Mouse (Mus musculus) adrenal gland, postnatal 25 days (tissue): Measurements from ENCODE around the gene Myh11. TPM values are rescaled to one million over a fixed set of nuclear protein-coding genes. Genes with fewer than 3 reads are reported as not detected.

Experiments
- DNase-seq: peaks from one replicate; pipeline ENCODE4 v3.0.0; 2021; ENCODE audit warnings: mixed read lengths
- total RNA-seq: library from RNA; stranded (reverse); gene quantifications from 2 replicates; pipeline ENCODE4 v1.2.3, GENCODE M21; 2021

Myh11 gene
- total RNA-seq, 1 experiment from 2014 or later, result 4.1 TPM

DNA sequence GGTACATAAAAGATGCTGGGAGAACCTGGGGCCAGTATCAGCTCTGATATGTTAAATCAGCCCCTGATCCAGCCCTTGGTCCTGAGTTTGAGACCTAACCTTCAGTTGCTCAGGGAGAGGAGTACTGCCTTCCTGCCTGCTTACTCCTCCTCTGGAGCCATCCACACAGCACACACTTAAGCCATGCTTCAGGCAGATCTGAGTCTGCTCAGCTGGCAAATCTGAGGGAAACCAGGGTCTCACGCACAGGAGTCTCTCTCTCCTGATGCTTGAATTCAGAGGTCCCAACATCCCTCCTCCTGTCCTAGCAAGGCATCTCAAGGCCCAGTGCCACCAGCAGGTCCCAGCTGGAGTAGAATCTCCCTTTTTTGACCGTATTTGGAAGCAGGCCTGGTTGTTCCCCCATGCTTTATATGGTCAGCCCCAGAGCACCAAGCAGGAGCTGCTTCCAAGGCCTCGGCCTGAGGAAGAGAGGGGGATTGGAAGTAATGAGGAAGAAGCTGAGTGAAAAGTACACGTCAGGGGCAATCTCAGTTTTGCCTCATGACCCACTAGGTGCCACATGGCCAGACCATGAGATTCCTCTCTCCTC, 18.7 kb downstream of the Myh11 start:
- no peak for DNase-seq

DNA sequence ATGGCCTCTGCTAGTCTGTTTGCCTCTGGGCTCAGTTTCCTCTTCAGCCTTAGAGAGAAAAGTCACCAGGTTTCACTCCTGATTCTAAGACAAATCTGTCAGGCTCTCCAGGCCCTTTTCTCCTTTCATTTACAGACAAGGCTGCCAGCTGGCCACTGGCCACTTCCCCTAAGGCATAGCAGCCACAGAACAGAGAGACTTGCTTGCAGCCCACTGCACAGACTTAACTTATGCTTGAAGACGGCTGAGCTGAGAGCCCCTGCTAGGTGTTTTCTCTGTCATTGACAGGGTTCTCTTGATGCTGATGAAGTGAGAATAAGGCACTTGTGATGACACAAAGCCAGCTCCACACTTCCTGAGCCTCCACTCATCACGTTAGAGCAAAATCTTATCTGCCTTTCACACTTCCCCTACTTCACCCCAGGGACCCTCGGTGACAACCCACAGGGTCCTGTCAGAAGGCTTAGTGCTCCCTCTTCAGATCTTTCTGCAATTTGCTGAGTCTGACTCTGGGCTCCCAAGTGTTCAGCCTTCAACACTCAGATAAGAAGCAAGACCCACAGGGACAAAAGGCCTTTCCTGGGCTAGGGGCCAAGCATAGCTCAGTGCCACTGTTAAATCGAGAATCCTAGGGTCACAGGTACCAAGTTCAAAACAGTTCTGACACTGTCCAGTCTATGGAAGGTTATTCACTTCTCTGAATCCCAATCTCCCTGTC, 25.8 kb downstream of the Myh11 start:
- DNase-seq, result peak; percentile 11

DNA sequence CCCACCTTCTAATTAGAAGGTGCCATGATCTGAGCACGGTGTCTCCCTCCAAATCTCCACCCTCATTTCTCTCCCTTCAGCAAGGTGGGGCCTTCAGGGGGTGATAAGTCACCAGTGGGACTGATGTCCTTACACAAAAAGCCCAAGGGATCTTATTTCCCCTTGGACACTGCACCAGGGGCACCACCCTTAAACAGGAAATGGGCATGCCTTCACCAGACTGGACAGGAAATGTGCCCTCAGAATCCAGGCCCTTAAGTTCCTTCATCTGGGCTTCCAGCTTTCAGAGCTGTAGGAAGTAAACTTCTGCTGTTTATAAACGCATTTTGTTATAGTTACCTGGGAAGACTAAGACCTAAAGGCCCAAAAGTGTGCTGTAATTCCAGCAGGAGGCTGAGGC, 26.7 kb downstream of the Myh11 start:
- no peak for DNase-seq

DNA sequence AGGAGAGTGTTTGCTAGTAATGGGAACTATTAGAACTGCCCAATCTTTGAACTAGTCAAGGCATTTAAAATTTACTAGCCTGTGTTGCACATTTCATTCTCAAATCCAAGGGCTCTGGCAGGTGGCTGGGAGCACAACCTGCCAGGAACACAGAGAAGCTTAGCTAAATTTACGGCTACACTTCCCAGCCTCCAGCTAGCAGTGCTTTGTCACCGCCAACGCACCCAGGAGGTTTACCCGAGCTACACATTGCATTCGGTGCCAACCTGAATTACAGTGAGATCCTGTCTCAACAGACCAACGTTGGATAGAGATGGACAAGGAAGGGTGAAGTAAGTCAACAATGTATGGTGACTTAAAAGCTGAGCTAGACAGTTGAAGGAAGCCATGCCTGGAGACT, 27.9 kb downstream of the Myh11 start:
- no peak for DNase-seq

DNA sequence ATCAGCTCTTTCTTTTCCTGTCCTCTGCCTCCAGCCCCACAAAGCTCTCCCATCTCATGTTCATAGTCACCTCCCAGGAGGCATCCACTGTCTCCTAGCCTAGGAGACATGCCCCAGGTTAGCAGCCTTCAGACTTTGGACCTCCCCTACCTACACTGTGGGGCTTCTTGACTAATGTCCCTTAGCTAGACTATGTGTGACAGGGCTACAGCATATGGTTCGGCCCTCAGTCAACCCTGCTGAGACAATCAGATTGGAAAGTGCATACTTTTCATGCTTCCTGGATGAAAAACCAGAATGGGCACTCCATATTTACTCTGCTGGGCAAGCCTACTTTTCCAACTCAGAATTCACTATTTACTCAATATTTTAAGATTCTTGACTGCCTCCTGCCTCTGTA, 28.8 kb downstream of the Myh11 start:
- no peak for DNase-seq

DNA sequence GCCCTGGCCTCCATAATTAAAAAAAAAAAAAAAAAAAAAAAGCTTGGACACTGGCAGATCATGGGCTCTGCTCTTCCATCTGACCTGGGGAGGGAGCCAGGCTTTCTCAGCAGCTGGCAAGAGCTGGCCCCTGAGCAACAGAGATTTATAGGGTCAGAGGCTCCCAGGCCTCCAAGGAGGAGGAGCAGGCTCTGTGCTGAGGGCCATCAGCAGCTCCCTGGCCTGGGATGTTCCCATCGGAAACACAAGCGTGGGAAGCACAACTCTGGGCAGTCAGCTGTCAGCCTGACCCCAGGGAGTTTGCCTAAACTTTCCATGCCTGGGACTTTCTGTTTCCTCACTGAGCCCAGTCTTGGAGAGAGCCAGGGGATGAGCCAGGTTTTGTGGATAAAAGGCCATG, 32.3 kb downstream of the Myh11 start:
- DNase-seq, result peak; percentile 38

DNA sequence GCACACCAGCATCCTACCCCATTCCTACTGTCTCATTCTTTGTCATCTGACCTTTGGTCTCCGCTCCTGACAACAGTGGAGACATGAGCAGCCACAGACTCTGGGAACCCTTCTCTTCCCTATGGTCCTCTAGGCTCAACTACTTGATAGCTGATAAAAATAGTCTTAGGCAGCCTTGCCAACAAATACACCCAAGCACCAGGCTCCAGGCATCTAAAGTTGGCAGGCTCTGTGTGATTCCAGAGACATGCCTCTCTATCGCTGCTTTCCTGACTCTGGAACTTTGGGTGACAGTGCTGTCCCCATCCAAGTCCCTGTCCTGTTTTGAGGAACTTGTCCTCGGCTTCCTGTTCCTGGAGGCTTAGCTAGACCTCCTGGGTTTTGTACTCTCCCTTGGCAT, 37.6 kb downstream of the Myh11 start:
- no peak for DNase-seq

DNA sequence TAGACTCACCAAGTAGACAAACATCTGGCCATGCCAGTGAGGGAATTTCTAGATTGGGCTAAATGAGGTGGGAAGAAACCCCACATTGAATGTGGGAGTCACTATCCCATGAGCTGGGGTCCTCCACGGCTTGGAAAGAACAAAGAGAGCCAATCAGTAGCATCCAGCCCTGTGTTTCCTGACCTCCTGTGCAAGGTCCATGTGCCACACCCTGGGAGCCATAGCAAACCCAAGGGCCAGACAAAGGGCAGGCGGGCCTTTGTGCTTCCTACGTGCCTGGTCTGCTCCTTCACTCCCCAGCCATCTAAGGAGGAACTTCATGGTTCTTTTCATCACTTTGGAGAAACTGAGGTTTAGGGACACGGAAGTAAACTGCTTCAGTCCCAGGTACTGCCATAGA, 38.3 kb downstream of the Myh11 start:
- DNase-seq, result no peak

DNA sequence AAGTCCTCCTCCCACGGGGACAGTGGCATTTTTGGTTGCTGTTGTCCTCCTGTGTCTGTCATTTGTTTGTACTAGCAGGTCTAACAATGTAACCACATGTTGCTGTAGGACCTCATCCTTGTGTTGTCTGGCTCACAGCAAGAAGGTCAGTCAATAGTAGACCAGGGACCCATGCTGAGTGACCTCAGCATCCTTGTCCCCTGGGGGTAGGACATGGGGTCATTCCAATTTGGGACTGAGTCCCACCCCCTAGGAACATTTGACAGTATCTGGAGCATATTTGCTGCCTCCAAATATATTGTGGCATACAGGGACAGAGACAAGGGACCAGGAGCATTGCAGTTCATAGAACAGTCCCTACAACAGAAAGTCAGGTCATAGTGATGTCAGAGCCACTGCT, 41.3 kb downstream of the Myh11 start:
- DNase-seq, result no peak

DNA sequence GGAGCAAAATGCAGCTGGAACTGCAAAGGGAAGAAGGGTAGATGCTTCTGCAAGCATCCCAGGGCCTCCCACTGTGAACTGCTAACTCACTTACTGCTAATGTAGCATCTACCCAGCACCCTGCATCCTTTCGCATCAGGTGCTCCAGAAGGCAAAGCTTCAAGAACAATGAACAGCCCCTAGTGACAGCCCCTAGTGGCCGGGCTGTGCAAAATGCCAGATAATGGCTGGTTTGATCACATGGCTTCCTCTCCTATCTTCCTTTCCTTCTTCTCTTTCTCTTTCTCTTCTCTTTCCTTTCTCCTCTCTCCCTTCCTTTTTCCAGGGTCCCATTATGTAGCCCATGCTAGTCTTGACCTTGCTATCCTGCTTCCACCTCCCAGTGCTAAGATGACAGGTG, 48.6 kb downstream of the Myh11 start:
- no peak for DNase-seq

DNA sequence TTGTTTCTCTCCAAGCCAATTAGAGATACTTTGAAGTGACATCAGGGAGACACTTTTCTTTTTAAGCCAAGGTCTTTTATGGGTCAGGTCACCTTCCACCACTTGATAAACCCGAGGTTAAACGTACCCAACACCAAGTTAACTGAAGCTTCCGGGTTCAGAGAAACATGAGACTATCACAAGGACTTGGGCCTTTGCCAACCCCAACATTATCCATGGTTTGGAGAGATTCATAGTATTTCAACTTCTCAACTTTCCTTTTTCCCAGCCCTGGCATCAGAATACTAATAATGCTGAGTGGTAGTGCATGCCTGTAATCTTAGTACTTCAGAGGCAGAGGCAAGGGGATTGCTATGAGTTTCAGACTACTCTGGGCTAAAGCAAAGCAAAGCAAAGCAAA, 49.1 kb downstream of the Myh11 start:
- no peak for DNase-seq

DNA sequence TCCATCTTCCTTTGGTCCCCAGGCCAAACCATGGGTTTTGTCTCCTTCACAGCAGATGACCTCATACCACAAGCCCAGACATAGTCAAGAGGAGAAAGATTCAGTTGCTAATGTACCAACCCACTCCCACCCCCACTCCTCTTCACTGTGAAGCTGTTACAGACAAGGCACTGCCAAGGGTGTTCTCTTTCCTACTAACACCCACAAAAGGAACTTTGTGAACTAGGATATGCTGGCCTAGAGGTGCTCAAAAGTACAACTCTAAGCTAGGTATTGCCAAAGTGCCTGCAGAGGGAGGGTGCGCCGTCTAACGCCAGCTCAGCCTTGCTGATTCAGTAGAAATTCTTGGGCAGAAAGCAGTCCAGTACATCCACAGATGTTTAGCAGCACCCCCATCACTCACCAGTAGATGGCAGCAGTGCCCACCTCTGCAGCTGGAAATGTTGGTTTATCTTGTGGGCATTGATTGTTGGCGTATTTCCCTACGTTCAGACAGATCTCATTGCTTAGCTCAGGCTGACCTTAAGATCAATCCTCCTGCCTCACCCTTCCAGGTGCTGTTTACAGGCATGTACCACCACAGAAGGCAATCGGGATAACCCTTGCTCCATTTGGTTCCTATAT, 54.0 kb downstream of the Myh11 start:
- peak; percentile 76 for DNase-seq

DNA sequence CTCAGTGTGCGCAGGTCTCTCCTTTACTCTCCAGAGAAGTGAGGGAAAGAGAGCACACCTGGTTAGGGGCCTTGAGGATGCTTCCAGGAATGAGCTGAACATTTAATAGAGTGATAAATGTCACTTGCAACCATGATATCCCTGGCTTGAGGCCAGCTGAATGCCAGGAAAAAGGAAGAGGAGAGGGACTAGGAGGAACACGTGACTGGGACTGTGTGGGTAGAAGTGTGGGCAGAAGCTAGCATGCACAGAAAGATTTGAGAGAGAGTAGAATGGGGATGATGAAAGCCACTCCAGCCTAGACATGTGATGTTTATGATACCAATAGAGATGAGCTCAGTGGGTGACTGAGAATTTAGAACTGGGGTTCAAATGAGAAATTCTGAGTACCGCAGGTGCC, 76.0 kb downstream of the Myh11 start:
- no peak for DNase-seq

DNA sequence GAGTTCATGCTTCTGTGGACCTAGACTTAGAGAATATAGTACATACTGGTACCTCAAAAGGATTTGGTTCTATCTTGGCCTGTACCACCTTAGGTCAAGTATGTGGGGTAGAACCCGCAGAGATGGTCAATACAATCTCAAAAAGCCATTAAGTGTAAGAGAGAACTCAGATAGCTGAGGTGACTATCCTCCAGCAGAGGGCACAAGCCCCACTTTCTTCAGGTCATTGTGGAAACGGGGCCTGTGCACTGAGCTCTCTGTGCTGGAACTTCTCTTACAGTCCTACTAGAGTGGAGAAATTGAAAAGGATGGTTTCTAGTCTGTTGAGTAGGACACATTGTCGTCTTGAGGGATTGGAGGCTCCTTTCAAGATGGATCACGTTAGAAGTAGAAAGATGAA, 92.4 kb downstream of the Myh11 start:
- DNase-seq, result no peak

DNA sequence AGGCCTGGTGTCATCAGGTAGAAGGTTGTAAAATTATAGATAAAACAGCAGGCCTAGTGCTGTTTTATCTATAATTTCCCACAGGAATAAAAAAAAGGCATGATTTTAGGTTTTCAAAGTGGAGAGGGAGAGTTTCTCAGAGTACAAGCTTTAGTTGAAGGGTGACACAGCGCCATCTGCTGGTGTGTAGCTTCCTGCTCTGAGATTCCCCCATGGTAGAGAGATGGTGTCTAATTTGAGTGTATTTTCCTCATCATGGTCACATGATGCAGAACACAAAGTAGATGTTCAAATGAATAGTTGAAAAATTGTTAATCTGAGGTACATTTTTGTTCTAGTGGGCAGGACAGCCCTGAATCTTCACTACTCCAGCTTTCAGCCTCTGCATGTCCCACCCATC, 95.7 kb downstream of the Myh11 start:
- peak; percentile 76 for DNase-seq

DNA sequence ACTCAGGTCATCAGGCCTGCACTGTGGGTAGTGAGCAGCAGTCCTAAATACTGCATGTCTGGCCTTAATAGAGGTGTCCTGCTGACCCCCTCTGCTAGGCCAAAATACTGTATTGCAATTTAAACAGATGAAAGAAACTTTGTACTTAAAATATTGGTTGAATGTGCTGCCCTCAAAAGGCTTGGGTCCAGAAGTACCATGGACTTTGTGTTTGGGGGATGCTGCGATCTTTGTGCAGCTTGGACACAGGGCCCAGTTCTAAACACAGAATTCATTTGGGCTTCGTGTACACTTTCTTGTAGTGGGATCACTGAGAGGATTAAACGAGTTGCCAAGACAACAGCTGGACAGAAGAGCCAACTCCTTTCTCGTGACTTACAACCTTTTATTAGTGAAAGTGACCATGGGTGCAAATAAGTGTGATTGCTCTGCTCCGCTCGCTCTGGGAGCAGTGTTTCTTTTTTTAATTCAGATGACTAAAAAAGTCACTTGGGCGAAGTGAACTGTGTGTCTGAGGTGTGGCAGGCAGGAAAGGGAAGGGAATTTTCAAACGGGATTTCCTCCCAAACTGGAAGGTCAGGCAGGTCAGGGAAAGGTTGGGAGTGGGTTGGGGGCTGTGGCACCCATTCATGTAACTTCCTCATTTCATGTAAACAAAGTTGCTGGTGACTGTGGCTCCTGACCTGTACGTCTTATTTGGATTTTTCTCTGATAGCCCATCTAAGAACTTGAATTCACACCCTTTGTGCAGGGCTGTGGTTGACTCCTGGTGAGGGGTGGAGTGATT, 96.8 kb downstream of the Myh11 start:
- no peak for DNase-seq

DNA sequence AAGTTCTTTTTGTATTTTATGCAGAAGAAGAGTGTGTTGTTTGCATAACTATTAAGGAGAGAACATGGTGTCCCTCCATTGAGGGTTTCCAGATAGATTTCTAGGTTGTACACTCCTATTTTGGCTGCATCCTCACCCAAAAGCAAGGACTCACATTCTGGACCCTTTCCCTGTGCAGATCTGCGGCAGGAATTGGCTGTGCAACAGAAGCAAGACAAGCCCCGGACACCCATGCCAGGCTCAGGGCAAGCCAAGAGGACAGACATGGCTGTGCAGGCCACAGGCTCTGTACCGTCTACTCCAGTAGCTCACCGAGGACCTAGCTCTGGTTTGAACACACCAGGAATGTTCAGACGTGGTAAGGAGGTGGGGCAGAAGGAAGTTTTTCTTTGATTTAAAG, 105.7 kb downstream of the Myh11 start:
- no peak for DNase-seq

DNA sequence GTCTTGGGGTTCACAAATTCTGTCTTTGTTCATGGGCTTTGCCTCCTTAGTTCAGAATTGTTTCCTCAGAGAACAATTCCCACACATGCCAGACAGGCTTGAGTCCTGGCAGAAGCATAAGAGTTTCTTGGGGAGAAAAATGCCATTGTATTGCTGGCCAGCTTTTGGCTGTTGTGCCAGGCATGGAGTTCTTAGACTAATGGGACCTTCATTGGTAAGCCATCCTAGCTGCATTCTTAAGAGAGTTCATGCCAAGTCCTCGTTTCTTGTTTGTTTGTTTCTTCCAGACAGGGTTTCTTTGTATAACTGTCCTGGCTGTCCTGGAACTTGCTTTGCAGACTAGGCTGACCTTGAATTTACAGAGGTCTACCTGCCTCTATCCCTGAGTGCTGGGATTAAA, 107.3 kb downstream of the Myh11 start:
- no peak for DNase-seq

DNA sequence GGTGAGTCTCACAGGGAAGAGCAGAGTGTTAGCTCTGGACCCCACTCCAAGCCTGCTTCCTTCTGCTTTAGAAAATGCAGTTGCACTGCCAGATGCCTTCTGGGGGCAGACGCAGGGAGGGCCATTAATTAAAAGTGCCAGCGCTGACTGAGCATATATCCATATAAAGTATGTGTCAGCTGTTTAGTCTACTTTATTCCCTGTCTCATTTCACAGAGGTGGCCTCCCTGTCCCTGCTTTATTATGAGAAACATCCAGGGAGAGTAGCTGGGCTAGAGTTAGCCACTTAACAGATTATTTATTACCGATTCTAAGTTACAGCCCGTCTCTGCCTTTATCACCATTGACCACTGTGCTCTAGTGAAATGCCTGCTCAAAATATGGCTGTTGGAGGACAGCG, 108.8 kb downstream of the Myh11 start:
- DNase-seq, result no peak

DNA sequence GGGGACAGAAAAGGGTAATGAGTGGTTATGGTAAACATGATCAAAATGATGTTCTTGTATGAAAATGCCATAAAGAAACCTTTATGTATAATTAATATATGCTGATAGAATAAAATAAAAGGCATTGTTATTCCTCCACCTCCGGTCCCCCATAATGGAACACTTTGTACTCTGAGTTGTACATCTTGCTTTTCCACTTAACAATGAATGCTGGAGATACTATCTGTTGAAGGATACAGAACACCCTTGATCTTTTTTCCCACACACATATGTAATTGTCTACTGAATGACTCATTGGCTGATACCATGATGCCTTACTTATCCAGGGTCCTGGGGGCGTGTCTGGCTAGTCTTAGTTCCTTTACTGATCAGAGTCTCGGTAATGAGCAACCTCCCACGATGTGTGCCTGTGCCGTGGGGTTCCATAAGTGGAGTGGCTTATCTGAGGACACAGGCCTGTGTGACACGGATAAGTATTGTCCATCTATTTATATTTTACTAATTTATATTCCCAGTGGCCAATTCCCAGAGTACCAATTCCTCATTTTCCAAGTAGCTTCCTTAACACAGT, 110.9 kb downstream of the Myh11 start:
- DNase-seq, result no peak

DNA sequence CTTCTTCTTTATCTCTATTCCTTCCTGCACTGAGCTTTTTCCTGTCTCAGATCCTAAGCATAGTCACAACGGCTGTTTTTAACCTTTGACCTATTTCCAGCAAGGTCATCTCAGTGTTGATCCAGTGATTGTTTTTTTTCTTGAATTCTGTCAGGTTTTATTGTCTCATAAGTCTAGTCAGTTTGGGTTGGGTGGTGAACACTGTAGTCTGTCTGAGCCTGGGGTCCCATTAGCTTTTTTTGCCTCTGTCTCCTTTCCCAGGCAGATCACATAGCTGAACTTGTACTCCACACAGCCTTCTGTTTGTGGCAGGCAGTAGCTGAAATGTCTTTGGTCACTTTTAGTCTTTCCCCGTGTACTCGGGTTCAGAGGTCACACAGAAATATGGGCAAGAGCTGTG, 113.1 kb downstream of the Myh11 start:
- DNase-seq, result no peak

DNA sequence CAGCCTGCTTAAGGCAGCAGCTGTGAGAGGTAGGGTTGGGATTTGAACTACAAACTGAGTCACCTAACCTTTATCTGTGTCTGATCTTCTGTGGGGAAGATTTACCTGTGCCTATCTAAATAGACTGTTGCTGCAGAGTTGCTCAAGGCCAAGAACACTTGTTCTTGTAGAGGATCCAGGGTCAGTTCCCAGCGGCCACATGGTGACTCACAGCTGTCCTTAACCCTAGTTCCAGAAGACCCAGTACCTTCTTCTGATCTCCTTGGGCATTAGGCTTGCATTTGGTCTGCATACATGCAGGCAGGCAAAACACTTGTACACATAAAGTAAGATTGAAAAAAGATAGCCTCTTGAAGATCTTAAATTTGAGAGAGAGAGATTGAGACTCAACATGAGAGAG, 121.5 kb downstream of the Myh11 start:
- DNase-seq, result no peak

DNA sequence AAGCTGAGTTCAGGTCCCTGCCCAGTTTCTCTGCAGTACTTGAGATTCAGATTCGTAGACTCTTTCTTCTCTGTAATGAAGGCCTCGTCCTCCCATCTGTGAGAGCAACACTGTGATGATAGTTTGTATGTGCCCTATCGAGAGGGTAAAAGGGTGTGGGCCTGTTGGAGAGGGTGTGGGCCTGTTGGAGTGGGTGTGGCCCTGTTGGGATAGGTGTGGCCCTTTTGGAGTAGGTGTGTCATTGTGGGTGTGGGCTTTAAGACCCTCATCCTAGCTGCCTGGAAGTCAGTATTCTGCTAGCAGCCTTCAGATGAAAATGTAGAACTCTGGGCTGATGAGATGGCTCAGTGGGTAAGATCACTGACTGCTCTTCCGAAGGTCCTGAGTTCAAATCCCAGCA, 124.7 kb downstream of the Myh11 start:
- no peak for DNase-seq
